Mouse (Mus musculus): ENCODE measurements around the gene Irf4.

Gene Irf4

DNA sequence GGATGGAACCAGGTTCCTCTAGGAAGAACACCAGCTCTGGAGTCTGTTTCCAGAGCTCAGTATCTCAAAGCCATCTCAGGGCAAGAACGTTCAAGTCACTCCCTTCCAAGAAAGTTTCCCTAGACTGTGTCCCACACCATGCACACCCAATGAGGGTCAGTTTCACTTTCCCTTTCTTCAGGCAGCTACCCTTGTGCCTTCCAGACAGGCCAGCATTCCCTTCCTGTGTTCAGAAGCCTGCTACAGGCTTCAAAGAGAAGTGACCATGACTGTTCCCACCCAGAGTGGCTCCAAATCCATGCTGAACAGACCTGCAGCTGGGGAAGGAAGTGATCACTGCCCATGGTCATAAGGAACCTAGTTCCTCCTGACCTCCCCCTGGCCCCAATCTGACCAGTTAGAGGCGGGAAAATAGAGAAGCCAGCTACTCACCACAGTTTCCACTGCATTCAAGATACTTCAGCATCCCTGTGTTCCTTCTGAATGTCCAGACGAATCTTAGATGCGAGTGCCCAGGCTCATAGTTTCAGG, 10.7 kb upstream of the Irf4 start:
- in situ Hi-C loops (cut with MboI, MseI), result no loop called here

DNA sequence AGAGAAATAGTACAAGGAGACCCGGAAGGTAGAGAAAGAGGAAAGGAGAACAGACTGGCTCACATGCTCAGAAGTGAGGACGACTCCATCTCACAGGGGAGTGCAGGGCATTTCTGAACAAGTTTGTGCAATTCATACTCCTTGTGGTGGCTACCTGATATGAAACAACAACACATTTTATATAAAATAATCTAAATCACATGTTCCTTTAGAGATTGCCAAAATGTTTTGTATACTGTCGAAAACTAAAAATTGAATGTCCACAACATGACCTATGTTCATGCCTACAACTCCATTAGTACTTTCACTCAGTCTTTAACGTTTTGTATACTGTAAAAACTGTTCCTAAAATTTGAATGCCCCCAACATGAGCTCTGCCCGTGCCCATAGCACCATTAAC, 7.9 kb upstream of the Irf4 start:
- in situ Hi-C loops (cut with MboI, MseI), result no loop called here

DNA sequence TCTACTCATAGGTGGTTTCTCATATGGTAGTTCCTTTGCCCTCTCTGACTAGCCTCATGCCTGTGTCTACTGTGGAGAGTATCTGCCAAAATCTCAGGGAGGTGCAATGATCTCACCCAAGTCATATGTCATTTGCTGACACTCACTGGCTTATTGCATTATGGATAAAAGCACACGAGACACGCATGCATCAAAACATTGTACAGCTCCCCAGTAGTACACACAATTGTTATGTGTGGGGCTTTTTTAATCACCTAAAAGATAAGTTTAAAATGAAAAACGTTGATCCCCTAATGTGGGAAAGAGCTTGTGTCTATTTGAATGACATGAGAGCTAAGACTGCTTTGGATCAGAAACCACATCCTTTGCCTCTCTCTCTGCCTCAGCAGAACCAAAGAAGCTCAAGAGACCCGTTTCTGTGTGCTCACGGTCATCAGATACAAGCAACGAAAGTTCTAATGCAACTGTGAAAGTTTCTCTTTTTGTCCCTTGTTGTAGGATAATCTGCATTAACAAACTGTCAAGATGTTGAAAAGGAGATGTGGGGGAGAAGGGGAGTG, 6.5 kb upstream of the Irf4 start:
- in situ Hi-C loops (cut with MboI, MseI), result no loop called here

DNA sequence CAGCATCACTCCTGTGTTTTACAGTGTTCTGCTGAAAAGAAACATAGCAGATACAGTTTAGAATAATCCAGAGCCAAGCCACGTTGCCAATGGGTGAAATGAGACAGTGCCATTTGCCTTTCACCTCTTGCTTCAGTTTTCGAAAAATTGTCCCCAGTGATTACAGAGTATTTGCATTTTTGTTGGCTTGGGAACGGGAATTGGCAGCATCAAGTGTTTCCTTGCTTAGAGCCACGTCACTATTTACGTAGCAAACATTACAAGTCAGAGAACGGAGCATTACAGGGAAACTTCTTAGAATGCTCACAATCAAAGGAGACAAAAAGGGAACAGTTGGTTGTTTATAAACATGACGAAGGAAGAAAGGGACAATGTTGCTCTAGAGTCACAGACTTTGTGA, 3.9 kb upstream of the Irf4 start:
- in situ Hi-C loops (cut with MboI, MseI), result no loop called here

DNA sequence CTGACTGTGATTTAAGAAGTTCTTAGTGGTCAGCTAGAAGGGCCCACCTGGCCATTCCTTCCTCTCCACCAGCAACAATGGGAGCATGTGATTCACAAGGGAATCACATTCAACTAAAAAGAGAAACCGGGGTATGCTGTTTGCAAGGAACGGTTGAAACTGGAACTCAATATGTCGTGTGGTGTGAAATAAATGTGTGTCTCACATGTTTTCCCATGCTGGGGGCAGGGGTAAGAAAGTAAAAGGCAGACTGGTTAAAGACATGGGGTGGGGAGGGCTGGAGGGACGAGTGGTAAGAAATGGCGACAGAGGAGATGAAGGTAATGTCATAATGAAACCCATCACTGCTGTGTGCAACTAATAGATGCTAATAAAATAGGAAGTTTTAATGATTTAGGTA, 2.0 kb upstream of the Irf4 start:
- in situ Hi-C loops (cut with MboI, MseI), result no loop called here

DNA sequence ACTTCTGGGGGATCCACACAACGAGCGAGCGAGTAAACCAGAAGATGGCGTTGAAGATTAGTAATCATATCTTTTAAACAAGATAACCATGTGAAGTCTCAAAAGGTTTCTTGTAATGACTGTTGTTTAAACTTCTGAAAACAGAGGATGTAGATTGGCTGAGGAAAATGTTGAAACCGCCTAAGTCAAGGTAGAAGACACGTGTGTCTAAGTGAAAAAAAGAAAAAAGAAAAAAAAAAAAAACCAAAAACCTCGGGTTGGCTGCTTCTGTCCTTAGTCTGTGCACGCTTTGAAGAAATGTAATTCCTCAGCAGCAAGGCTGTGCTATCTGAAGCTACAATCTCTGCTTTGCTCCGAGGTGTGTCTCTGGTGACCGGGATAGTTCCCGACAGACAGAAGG, 1.5 kb upstream of the Irf4 start:
- in situ Hi-C loops (cut with MboI, MseI), result no loop called here

DNA sequence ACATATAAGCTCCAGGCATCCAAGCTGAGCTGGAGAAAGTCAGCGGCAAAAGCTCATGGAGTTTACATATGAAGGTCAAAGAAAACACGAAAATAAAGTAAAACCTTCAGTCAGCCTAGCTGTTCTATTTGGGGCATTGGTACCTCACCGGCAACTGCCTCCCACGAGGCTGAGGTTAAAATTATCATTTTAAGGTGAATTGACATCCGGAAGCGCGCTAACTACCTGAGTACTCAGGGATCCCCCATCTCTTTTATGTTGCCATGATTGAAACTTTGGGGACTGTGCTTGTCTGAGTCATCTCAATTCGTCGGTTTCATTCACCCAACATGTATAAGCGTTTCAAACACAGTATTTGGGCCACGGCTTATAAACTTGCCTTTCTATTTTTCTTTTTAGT, 705 bp upstream of the Irf4 start:
- in situ Hi-C loops (cut with MboI, MseI), result no loop called here

DNA sequence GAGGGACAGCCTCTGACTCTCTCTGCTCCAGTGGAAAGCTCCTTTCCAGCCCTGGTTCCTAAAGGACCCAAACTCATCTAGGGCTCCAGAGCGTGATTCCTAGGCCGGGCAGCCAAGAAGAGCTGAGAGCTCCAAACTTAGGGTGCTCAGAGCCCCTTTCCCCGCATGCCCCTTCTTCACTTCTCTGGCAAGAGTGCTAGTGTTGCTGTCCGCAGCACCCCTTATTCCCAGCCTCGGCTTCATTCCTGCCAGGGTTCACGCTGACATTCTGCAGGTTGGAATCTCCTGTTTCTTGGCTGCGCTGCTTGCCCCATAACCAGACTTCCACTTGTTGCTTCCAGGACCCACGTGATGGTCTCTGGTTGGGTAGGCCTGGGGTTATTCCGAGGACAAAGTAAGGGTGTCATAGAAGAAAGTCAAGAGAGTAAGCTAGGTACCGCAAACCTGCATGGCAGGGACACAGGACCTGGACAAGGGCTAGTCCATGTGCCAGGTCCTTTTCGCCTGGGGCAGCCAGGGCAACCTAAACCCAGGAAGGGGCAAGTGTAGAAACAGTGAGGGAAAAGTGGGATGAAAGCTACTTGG, 623 bp downstream of the Irf4 start:
- in situ Hi-C loops (cut with MboI, MseI), result loop anchor here (5.0 to 10.0 kb wide), 3 partner anchors 85 to 182 kb away; no protein-coding TSS in a partner anchor

DNA sequence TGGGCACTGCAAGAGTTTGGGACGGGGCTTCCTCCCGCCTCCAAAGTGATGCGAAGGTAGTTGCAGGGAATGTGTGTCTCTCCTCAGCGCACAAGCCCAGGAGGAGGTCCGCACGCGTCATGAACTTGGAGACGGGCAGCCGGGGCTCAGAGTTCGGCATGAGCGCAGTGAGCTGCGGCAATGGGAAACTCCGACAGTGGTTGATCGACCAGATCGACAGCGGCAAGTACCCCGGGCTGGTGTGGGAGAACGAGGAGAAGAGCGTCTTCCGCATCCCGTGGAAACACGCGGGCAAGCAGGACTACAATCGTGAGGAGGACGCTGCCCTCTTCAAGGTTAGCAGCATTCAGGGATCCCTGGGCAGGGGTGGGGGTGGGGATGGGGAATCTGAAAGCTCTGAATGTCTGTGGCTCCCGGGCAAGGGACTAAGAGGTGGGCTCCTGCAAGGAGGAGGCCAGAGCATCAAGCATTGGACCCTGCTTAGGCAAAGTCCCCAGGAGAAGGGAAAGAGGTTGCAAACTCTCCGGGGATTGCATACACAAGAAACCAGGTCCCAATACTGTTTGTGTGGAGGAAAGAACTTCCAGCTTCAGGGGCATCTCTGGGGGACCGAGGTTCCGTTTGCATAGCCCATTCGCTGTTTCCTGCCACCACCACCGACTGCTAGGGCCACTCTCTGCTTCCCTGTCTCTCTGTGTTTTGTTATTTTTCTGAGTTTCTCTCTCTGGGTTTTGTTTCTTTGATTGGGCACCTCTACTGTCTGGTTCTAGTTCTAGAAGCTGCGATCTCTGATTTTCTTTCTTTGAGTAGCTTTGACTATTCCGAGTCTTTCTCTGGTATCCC, 1.7 kb downstream of the Irf4 start:
- in situ Hi-C loops (cut with MboI, MseI), result loop anchor here (5.0 to 10.0 kb wide), 3 partner anchors 84 to 183 kb away; no protein-coding TSS in a partner anchor

DNA sequence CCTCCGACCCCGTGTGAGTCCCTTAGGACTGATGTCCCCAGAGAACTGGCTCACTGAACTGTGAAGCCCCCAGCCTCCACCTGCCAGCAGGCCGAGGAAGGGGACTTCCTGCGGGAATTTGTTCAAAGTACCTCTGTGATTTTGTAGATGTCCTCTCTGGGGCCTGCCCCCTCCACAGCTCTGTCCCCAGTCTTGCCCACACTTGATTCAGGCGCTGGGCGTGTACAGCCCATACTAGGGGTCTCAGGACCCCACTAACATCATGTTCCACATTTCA, 2.2 kb downstream of the Irf4 start:
- in situ Hi-C loops (cut with MboI, MseI), result loop anchor here (5.0 to 10.0 kb wide), 3 partner anchors 84 to 184 kb away; no protein-coding TSS in a partner anchor

DNA sequence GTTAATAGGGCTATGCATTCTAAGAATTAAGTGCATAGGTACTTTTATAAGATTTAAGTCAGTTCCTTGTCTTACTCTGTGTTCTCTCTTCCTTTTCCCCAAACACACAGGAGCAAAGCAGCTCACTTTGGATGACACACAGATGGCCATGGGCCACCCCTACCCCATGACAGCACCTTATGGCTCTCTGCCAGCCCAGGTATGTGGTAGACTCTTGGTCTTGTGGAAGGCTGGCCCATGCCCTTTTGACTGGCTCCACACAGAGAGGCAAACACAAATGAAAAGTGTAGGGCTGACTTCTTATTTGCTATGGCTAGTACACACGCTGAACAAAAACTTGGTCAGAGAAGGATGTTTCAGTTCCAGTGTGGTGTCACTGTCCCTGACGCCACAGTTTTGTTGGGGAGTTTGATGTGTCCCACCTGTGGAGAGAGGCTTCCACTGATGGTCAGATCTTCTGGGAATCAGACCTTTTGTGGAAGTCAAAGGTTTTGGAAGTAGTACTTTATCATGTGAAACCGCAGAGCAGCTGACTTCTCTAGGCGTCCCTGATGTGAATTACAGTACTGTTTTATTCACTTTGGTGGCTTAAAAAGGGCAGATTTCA, 3.7 kb downstream of the Irf4 start:
- in situ Hi-C loops (cut with MboI, MseI), result loop anchor here (5.0 to 10.0 kb wide), 3 partner anchors 82 to 185 kb away; no protein-coding TSS in a partner anchor

DNA sequence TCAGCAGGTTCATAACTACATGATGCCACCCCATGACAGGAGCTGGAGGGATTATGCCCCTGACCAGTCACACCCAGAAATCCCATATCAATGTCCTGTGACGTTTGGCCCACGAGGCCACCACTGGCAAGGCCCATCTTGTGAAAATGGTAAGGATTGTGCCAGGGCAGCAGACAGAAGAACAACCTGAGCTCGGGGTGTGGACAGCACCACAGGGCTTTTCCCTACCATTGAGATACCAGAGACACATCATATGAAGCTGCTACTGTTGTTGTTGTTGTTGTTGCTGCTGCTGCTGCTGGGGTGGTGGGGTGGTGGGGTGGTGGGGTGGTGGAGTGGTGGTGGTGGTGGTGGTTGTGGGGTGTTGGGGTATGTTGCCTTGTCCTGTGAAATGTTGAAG, 4.4 kb downstream of the Irf4 start:
- in situ Hi-C loops (cut with MboI, MseI), result loop anchor here (5.0 to 10.0 kb wide), 3 partner anchors 81 to 186 kb away; no protein-coding TSS in a partner anchor

DNA sequence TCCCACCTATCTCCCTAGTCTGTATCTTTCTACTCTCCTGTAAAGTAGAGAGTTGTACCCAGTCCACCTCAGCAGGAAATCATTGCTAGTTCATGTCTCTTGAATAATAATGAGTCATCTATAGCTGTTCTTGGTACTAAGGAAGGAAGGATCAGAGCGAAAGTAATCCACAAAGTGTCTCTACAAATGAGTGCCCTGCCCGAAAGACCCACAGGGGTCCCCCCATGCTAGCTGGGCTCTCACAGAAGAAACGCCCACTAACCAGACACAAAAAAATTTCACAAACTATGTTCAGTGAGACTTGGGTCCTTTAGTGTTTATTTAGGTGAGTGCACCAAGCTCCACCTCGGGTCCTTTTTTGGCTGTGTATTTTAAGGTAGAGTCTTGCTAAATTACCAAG, 5.0 kb downstream of the Irf4 start:
- in situ Hi-C loops (cut with MboI, MseI), result loop anchor here (5.0 to 10.0 kb wide), 3 partner anchors 81 to 187 kb away; no protein-coding TSS in a partner anchor

DNA sequence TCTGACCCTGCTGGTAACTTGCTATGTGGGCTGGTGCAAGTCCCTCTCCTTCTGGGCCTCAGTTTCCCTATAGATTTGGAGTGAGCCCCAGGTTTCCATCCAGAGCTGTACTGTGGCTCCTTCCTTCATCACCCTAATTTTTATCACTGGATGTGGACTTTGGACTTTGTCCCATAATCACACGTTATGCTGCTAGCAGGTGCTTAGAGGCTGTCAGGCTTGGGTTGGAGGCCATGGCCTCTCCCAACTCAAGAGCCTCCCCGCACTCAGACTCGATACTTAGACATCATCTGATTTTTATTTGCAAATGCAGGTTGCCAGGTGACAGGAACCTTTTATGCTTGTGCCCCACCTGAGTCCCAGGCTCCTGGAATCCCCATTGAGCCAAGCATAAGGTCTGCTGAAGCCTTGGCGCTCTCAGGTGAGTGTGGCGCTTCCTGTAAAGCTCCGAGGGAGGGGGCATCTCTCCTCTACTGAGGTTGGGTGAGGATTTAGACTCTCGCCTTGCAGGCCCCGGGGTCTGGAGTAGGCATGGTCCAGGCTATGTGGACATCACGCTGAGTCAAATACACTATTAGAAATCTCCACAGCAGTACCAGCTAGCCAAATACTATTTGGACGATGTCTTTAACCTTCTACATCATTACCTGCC, 5.9 kb downstream of the Irf4 start:
- in situ Hi-C loops (cut with MboI, MseI), result loop anchor here (5.0 to 10.0 kb wide), 4 partner anchors 37 to 188 kb away; no protein-coding TSS in a partner anchor

DNA sequence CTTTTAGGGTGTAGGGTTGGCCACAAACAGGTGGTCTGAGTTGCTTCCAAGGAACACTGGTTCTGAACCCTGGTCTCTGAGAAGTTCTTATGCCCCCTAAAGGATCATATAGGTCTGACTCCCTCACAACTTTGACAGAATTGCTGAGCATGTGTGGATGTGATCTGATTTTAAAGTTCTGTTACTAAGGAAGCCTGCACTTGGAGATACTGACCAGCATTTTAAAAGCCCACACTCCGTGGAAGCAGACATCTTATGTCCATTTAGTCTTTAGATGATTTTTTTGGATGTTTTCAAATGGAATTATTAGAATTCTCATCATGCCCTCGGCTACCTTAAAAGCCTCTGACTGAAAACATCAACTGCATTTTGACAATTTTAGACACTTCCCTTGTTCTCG, 6.6 kb downstream of the Irf4 start:
- in situ Hi-C loops (cut with MboI, MseI), result loop anchor here (5.0 to 10.0 kb wide), 3 partner anchors 37 to 121 kb away; no protein-coding TSS in a partner anchor

DNA sequence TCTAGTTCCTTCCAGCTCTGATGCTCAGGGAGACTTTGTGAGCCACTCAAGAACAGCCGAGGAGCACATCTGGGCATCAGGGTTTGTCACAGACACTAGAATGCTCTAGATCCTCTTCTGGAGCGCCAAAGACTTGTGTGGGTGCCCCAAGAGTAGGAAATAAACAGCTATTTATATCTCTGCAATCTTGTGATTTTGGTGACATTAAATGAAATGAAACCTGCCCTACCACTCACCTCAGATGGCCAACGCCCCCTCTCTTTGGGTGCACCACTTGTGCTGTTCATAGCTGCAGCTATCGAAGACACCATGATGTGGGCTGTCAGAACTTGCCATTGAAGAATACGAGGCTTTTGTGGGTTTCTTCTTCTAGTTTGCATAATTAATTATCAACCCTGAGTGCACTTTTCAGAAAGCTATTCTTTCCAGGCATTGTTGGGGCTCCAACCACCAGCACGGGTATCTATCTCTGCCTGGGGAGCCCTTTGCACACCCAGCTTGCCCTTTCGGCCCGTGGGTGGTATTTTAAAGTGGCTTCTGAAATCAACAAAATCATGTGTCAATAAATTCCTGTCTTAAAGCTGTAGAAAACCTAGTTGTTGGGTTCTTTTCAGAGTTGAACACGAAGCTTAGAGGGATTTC, 7.1 kb downstream of the Irf4 start:
- in situ Hi-C loops (cut with MboI, MseI), result loop anchor here (5.0 to 10.0 kb wide), 3 partner anchors 36 to 121 kb away; no protein-coding TSS in a partner anchor

DNA sequence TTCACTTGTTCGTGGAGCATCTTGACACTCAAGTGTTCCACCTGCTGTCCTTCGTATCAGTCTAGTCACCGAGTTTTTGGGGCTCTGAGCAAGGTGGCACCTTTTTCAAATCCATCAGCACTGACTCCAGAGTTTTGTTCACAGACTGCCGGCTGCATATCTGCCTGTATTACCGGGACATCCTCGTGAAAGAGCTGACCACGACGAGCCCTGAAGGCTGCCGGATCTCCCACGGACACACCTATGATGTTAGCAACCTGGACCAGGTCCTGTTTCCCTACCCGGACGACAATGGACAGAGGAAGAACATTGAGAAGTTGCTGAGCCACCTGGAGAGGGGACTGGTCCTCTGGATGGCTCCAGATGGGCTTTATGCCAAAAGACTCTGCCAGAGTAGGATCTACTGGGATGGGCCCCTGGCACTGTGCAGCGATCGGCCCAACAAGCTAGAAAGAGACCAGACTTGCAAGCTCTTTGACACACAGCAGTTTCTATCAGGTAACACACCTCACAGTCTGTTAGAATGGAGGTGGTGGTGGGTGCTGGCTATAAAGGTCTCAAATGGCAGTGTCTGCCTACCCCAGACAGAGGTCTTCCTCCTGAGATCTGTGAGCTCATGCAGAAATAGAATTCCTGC, 8.4 kb downstream of the Irf4 start:
- in situ Hi-C loops (cut with MboI, MseI), result loop anchor here (5.0 to 10.0 kb wide), 3 partner anchors 35 to 123 kb away; no protein-coding TSS in a partner anchor

DNA sequence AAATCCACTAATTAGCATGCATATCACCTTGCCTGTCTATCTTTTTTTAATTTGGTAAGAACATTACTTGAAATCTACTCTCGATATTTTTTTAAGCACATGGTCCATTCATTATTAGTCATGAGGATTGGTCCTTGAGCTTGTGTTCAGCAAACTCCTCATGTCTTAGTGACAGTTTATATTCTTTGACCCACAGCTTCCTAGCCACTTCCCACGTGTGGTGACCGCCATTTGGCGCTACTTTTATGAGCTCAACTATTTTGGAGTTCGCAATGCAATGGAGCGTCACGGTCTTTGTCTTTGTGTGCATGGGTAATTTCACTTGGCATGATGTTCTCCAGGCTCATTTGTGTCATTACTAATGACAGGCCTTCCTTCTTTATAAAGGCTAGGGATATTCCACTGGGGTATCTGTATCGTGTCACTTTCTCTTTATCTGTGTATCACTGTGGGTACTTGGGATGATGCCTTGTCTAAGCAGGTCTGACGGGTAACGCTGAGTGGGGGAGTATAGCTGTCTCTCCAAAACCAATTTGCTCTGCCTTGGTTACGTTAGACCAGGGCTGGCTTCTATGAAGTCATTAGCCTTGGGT, 9.9 kb downstream of the Irf4 start:
- in situ Hi-C loops (cut with MboI, MseI), result loop anchor here (5.0 to 10.0 kb wide), 3 partner anchors 33 to 124 kb away; no protein-coding TSS in a partner anchor

DNA sequence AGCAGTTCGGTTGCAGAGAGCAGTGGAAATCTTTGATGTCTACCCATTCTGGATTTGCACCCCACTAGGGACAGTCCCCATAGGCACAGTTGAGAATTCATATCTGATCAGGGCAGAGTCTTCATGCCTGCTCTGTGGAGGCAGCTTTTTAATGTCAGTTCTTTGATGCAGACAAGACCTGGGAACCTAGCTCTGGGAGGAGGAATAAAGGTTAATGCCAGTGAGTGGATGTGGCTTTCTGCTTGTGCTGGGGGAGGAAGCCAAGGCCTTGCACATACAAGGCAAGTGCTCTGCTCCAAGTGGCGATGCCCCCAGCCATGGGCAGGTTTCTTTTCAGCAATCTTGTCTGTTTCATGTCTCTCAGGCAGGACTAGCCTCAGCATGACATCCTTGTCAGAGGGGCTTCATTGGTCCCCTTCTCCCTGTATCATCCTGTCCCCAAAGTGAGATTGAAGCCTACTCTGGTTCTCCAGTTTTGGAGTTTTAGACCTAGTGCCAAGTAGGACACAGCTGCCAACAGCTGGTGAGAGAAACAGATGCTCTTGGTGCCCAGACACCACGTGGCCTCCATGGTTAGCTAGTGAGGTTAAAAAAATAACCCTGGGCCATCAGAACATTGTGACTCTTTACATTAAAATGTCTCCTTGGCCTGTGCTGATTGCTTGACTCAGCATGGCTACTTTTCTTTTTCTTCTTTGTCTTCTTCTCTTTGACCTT, 11.5 kb downstream of the Irf4 start:
- in situ Hi-C loops (cut with MboI, MseI), result no loop called here
